In the genomic region with DNA sequence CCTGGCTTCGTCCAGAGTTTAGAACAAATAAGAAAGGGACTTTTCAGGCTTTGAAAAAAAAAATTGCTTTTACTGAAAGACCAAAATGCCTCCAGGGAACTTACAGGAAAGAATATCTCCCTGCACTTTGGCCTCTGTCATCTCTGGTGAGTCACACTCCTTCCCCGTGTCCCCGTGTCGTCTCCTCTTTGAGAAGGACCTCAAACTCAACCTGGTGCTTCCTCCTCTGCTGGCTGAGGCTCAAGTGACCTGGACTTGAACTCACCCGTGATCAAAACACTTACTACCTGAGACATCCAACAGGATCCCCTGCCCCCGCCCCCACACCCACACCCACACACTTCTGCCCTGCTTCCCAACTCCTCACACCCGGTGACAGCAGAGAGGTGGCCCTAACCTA, we compare ENCODE assay signal across 27 mouse cellular contexts.
DNase-seq lines count a peak whose midpoint lies in the region; ATAC-seq lines count a peak whose summit lies in the region.
"Had no signal": no experiment of that assay in that cellular context is flagged by ENCODE, and none has a peak within 500 bp of the region (broad histone marks: within the 10 kb centered on the region; RNA-seq: fewer than 3 reads in every experiment).

No protein-coding gene starts in this region.

- no peaks in the 10 kb centered on the region for H3K36me3 ChIP-seq in kidney, embryonic 15.5 days
- no peaks in the 10 kb centered on the region for H3K36me3 ChIP-seq in intestine, embryonic 15.5 days
- H3K36me3 ChIP-seq: embryonic facial prominence, embryonic 10.5 days; embryonic facial prominence, embryonic 15.5 days; lung, embryonic 15.5 days had no signal

- H3K27ac ChIP-seq in kidney, embryonic 15.5 days: no peak overlapping the region
- no peak overlapping the region for H3K27ac ChIP-seq in intestine, embryonic 15.5 days
- H3K27ac ChIP-seq: embryonic facial prominence, embryonic 10.5 days; embryonic facial prominence, embryonic 15.5 days; forebrain, embryonic 13.5 days; hindbrain, embryonic 13.5 days; kidney, postnatal 0 days; limb, embryonic 13.5 days; lung, embryonic 15.5 days; stomach, postnatal 0 days had no signal

- no peak overlapping the region for H3K9ac ChIP-seq in kidney, embryonic 15.5 days
- no peak overlapping the region for H3K9ac ChIP-seq in intestine, embryonic 15.5 days
- H3K9ac ChIP-seq: embryonic facial prominence, embryonic 15.5 days; forebrain, embryonic 13.5 days; hindbrain, embryonic 13.5 days; limb, embryonic 13.5 days; lung, embryonic 15.5 days had no signal

- H3K4me2 ChIP-seq in kidney, embryonic 15.5 days: no peak overlapping the region
- no peak overlapping the region for H3K4me2 ChIP-seq in intestine, embryonic 15.5 days (replicated peaks)
- H3K4me2 ChIP-seq: embryonic facial prominence, embryonic 15.5 days; forebrain, embryonic 13.5 days; heart, embryonic 11.5 days; hindbrain, embryonic 13.5 days; limb, embryonic 13.5 days; liver, embryonic 11.5 days; lung, embryonic 15.5 days; midbrain, embryonic 11.5 days had no signal

- DNase-seq in kidney, adult 9 months: peak; percentile 15
- peak; percentile 27 for DNase-seq in A20 (ENCODE audit: low read depth, low spot score)
- DNase-seq in thymus, postnatal 25 days: no peak
- DNase-seq in gastrocnemius, adult 18-20 months (ENCODE audit: low spot score): no peak
- DNase-seq: cerebellum, adult 18-20 months; cerebellum, postnatal 14 days; gastrocnemius, postnatal 14 days; heart, adult 11 months; heart, postnatal 4 days; thymus, adult 18-20 months; thymus, postnatal 4 days had no signal

- peaks cover 4% of the 10 kb centered on the region; the same call in 1 of the 2 replicates for H3K4me1 ChIP-seq in kidney, embryonic 15.5 days
- H3K4me1 ChIP-seq in intestine, embryonic 15.5 days (replicated peaks): no peaks in the 10 kb centered on the region
- H3K4me1 ChIP-seq: embryonic facial prominence, embryonic 10.5 days; embryonic facial prominence, embryonic 15.5 days; forebrain, embryonic 13.5 days; hindbrain, embryonic 13.5 days; limb, embryonic 13.5 days; lung, embryonic 15.5 days had no signal

- H3K9me3 ChIP-seq in kidney, embryonic 15.5 days (replicated peaks): no peaks in the 10 kb centered on the region
- H3K9me3 ChIP-seq in intestine, embryonic 15.5 days: no peaks in the 10 kb centered on the region
- H3K9me3 ChIP-seq: embryonic facial prominence, embryonic 10.5 days; embryonic facial prominence, embryonic 15.5 days; forebrain, embryonic 13.5 days; hindbrain, embryonic 13.5 days; limb, embryonic 13.5 days; lung, embryonic 15.5 days had no signal

- no peak for ATAC-seq in kidney, embryonic 15.5 days (replicated peaks; ENCODE audit: low FRiP score)
- ATAC-seq in intestine, embryonic 15.5 days: peak; percentile 81
- ATAC-seq in neutrophil, adult 5-6 weeks (ENCODE audit: extremely low read depth, insufficient number of reproducible peaks, low FRiP score, poor library complexity, severe bottlenecking): peak; percentile 33
- ATAC-seq: CD4-positive, CD25-positive, alpha-beta regulatory T cell, adult 4 months; forebrain, embryonic 13.5 days; midbrain, embryonic 16.5 days had no signal

- no peaks in the 10 kb centered on the region for H3K27me3 ChIP-seq in kidney, embryonic 15.5 days
- no peaks in the 10 kb centered on the region for H3K27me3 ChIP-seq in intestine, embryonic 15.5 days (replicated peaks)
- H3K27me3 ChIP-seq: embryonic facial prominence, embryonic 15.5 days; forebrain, embryonic 13.5 days; hindbrain, embryonic 13.5 days; limb, embryonic 13.5 days; lung, embryonic 15.5 days had no signal

- WGBS in kidney, embryonic 15.5 days: 54% methylated on average over 7 of the region's 7 CpGs
- 56% methylated on average over 7 of the region's 7 CpGs for WGBS in intestine, embryonic 15.5 days

- no peak overlapping the region for H3K4me3 ChIP-seq in kidney, embryonic 15.5 days (replicated peaks)
- no peak overlapping the region for H3K4me3 ChIP-seq in intestine, embryonic 15.5 days (replicated peaks)
- H3K4me3 ChIP-seq: embryonic facial prominence, embryonic 10.5 days; embryonic facial prominence, embryonic 15.5 days; forebrain, embryonic 13.5 days; hindbrain, embryonic 13.5 days; limb, embryonic 13.5 days; lung, embryonic 15.5 days had no signal

Comparison
In these comparisons a context has a peak if more than half of its experiments do, and no peak if none do; other contexts are left out.
1. DNase-seq: peak in kidney, adult 9 months (single experiment) and A20 (single experiment); none in thymus, postnatal 25 days (single experiment) and gastrocnemius, adult 18-20 months (single experiment).